Comparison of ENCODE assay signal across 9 mouse cellular contexts in genomic region chr5:127592854-127593253, GRCm38 (mm10). TPM values are rescaled to one million over a fixed set of nuclear protein-coding genes. Genes with fewer than 3 reads are reported as not detected.
DNase-seq lines count a peak whose midpoint lies in the region; ATAC-seq and TF ChIP-seq lines count a peak whose summit lies in the region.
"Had no signal": no experiment of that assay in that cellular context is flagged by ENCODE, and none has a peak within 500 bp of the region (broad histone marks: within the 10 kb centered on the region; RNA-seq: fewer than 3 reads in every experiment).

No protein-coding gene starts in this region.

- no peaks in the 10 kb centered on the region for H3K36me3 ChIP-seq in kidney, adult 2 months (ENCODE audit: control insufficient read depth, insufficient read depth, low read length)
- H3K36me3 ChIP-seq in embryonic facial prominence, embryonic 11.5 days (replicated peaks; ENCODE audit: control insufficient read depth, insufficient read depth, low read depth, low read length) = peaks cover 9% of the 10 kb centered on the region

- peak; percentile 38 for DNase-seq in kidney, adult 2 months
- no peak for DNase-seq in kidney, adult 11 months
- DNase-seq in 3T3-L1 (ENCODE audit: low read depth, low spot score) = peak; percentile 50
- peak; percentile 28 for DNase-seq in 416B (ENCODE audit: low read depth)
- DNase-seq in embryonic facial prominence, embryonic 11.5 days (ENCODE audit: low spot score) = peak; percentile 23
- no peak for DNase-seq in yolk sac, embryonic 10.5 days (ENCODE audit: low spot score)
- DNase-seq: liver, embryonic 13.5 days had no signal

- no peaks in the 10 kb centered on the region for H3K9me3 ChIP-seq in embryonic facial prominence, embryonic 11.5 days (replicated peaks; ENCODE audit: control insufficient read depth, low read length)
- H3K9me3 ChIP-seq: liver, embryonic 13.5 days had no signal

- no peaks in the 10 kb centered on the region for H3K4me1 ChIP-seq in kidney, adult 2 months (ENCODE audit: control insufficient read depth, insufficient read depth, low read length)
- H3K4me1 ChIP-seq in embryonic facial prominence, embryonic 11.5 days (ENCODE audit: control insufficient read depth, insufficient read depth, low read length) = no peaks in the 10 kb centered on the region
- H3K4me1 ChIP-seq: liver, embryonic 13.5 days had no signal

- 69% methylated on average over 6 of the region's 6 CpGs for WGBS in kidney, adult 2 months
- WGBS in embryonic facial prominence, embryonic 11.5 days = 79% methylated on average over 6 of the region's 6 CpGs

- ATAC-seq in embryonic facial prominence, embryonic 11.5 days (replicated peaks; ENCODE audit: insufficient number of reproducible peaks, low FRiP score, low TSS enrichment, low read depth) = no peak
- no peak for ATAC-seq in activated CD4-positive, CD25-positive, alpha-beta regulatory T cell, adult 4 months

- TF ChIP-seq POLR2A in kidney, adult 2 months (IDR thresholded peaks at IDR 0.05; ENCODE audit: low read depth, low read length) = no peak

- H3K4me2 ChIP-seq in embryonic facial prominence, embryonic 11.5 days (ENCODE audit: low read depth, low read length) = no peak overlapping the region
- H3K4me2 ChIP-seq: liver, embryonic 13.5 days had no signal

- no peaks in the 10 kb centered on the region for H3K27me3 ChIP-seq in kidney, adult 2 months (replicated peaks; ENCODE audit: control insufficient read depth, insufficient read depth, low read length)
- H3K27me3 ChIP-seq in embryonic facial prominence, embryonic 11.5 days (ENCODE audit: control insufficient read depth, insufficient read depth, low read length) = no peaks in the 10 kb centered on the region
- H3K27me3 ChIP-seq: liver, embryonic 13.5 days had no signal

- H3K9ac ChIP-seq in embryonic facial prominence, embryonic 11.5 days (replicated peaks; ENCODE audit: low read length) = no peak overlapping the region
- H3K9ac ChIP-seq: liver, embryonic 13.5 days had no signal

- no peak overlapping the region for H3K27ac ChIP-seq in kidney, adult 2 months (ENCODE audit: insufficient read depth, low read depth, low read length)
- no peak overlapping the region for H3K27ac ChIP-seq in embryonic facial prominence, embryonic 11.5 days (replicated peaks; ENCODE audit: low read depth, low read length)
- H3K27ac ChIP-seq: liver, embryonic 13.5 days had no signal

- no peak overlapping the region for H3K4me3 ChIP-seq in kidney, adult 2 months (ENCODE audit: insufficient read depth, low read depth, low read length)
- no peak overlapping the region for H3K4me3 ChIP-seq in embryonic facial prominence, embryonic 11.5 days (ENCODE audit: low read depth, low read length)
- H3K4me3 ChIP-seq: liver, embryonic 13.5 days had no signal

- TF ChIP-seq CTCF in kidney, adult 2 months (conservative IDR thresholded peaks at IDR 0.05; ENCODE audit: insufficient read depth, insufficient read length, low read depth, low read length) = peak; percentile 58

RNA-seq across cellular contexts. Expression of gene Glt1d1, which starts 39.2 kb away (rescaled TPM):
- 2.5 and 2.6 TPM in 2 replicates for polyA plus RNA-seq in kidney, adult 2 months (2012; rRNA removed)
- polyA plus RNA-seq in embryonic facial prominence, embryonic 11.5 days (2014; fragmentation: Nextera tagmentation; extraction: Ambion mirVana) = 1.3 and 1.4 TPM in 2 replicates
- polyA plus RNA-seq in activated CD4-positive, CD25-positive, alpha-beta regulatory T cell, adult 4 months (2017; shearing (Covaris generic)) = not detected
- polyA plus RNA-seq: heart, embryonic 14.5 days had no signal

RNA-seq across cellular contexts. Expression of gene Slc15a4, which starts 39.8 kb away (rescaled TPM):
- 20.6 and 21.0 TPM in 2 replicates for polyA plus RNA-seq in kidney, adult 2 months (2012; rRNA removed)
- 18.7 and 19.4 TPM in 2 replicates for polyA plus RNA-seq in embryonic facial prominence, embryonic 11.5 days (2014; fragmentation: Nextera tagmentation; extraction: Ambion mirVana)
- 1 to 10 TPM; 3.2 to 4.1 TPM for polyA plus RNA-seq in activated CD4-positive, CD25-positive, alpha-beta regulatory T cell, adult 4 months (2017; shearing (Covaris generic))

Comparison
In these comparisons a context has a peak if more than half of its experiments do, and no peak if none do; other contexts are left out.
1. DNase-seq: peak in kidney, adult 2 months (single experiment), 3T3-L1 (single experiment), 416B (single experiment) and embryonic facial prominence, embryonic 11.5 days (single experiment); none in kidney, adult 11 months (single experiment) and yolk sac, embryonic 10.5 days (single experiment).